Mouse (Mus musculus) spleen, postnatal 10 days (tissue): Measurements from ENCODE around the gene Hsd3b4.
"Not testable (repeated sequence)": the region's sequence is repeated elsewhere in the genome, so short reads cannot be mapped to it uniquely, and the experiment has no call there.

Experiments
- DNase-seq, 2 experiments: peaks; one replicate each; pipeline ENCODE4 v3.0.0; 2021 to 2022; ENCODE audit warnings: low spot score in 2 of 2

Hsd3b4 gene

GRCm38 (mm10) chr3:98510414-98510813, at the start of gene Hsd3b4:
TSS of gene Hsd3b4 (minus strand) at chr3:98510514.
- not testable (repeated sequence) for DNase-seq

- DNase-seq = not testable (repeated sequence)
Observed at GRCm38 (mm10) chr3:98550832-98551231, 40.5 kb upstream of the Hsd3b4 start.

- DNase-seq = not testable (repeated sequence)
Observed at GRCm38 (mm10) chr3:98550215-98550614, 39.9 kb upstream of the Hsd3b4 start.

- DNase-seq = not testable (repeated sequence)
Observed at GRCm38 (mm10) chr3:98548495-98548894, 38.2 kb upstream of the Hsd3b4 start.

GRCm38 (mm10) chr3:98547641-98548040, 37.3 kb upstream of the Hsd3b4 start:
- DNase-seq = not testable (repeated sequence)

GRCm38 (mm10) chr3:98524978-98525377, 14.7 kb upstream of the Hsd3b4 start:
- DNase-seq = not testable (repeated sequence)

- DNase-seq = not testable (repeated sequence)
Observed at GRCm38 (mm10) chr3:98524552-98524951, 14.2 kb upstream of the Hsd3b4 start.

GRCm38 (mm10) chr3:98522779-98523178, 12.5 kb upstream of the Hsd3b4 start:
- DNase-seq = not testable (repeated sequence)

- not testable (repeated sequence) for DNase-seq
Observed at GRCm38 (mm10) chr3:98507229-98507628, 3.1 kb downstream of the Hsd3b4 start.

- DNase-seq = not testable (repeated sequence)
Observed at GRCm38 (mm10) chr3:98497401-98497800, 12.9 kb downstream of the Hsd3b4 start.

GRCm38 (mm10) chr3:98496762-98497161, 13.6 kb downstream of the Hsd3b4 start:
- not testable (repeated sequence) for DNase-seq

- DNase-seq = not testable (repeated sequence)
Observed at GRCm38 (mm10) chr3:98495055-98495454, 15.3 kb downstream of the Hsd3b4 start.

GRCm38 (mm10) chr3:98494184-98494583, 16.1 kb downstream of the Hsd3b4 start:
- not testable (repeated sequence) for DNase-seq

GRCm38 (mm10) chr3:98471499-98471898, 38.8 kb downstream of the Hsd3b4 start:
- DNase-seq = not testable (repeated sequence)

GRCm38 (mm10) chr3:98471057-98471456, 39.3 kb downstream of the Hsd3b4 start:
- DNase-seq = not testable (repeated sequence)

- not testable (repeated sequence) for DNase-seq
Observed at GRCm38 (mm10) chr3:98469323-98469722, 41.0 kb downstream of the Hsd3b4 start.

- DNase-seq = not testable (repeated sequence)
Observed at GRCm38 (mm10) chr3:98457026-98457425, 53.3 kb downstream of the Hsd3b4 start, which contains the start of gene Gm4450. TSS of gene Gm4450 (minus strand) at chr3:98457126.

GRCm38 (mm10) chr3:98453786-98454185, 56.5 kb downstream of the Hsd3b4 start:
- DNase-seq = not testable (repeated sequence)
